In genomic region chr5:28630186-28630585, GRCm38 (mm10) we compare ENCODE assay signal across 22 mouse cellular contexts.
A peak's percentile ranks its signal among the peaks of the same experiment; 100 is the strongest.
DNase-seq lines count a peak whose midpoint lies in the region; ATAC-seq and TF ChIP-seq lines count a peak whose summit lies in the region.
"Had no signal": no experiment of that assay in that cellular context is flagged by ENCODE, and none has a peak within 500 bp of the region (broad histone marks: within the 10 kb centered on the region; RNA-seq: fewer than 3 reads in every experiment).

No protein-coding gene starts in this region.

- no peaks in the 10 kb centered on the region for H3K27me3 ChIP-seq in stomach, embryonic 15.5 days (replicated peaks)
- H3K27me3 ChIP-seq in stomach, postnatal 0 days (ENCODE audit: control insufficient read depth, insufficient read depth, low read length), result no peaks in the 10 kb centered on the region
- H3K27me3 ChIP-seq: embryonic facial prominence, embryonic 13.5 days; embryonic facial prominence, embryonic 15.5 days; forebrain, embryonic 12.5 days had no signal

- DNase-seq in urinary bladder, postnatal 36 days (ENCODE audit: low spot score in 2 of 2), result peak; percentile 31 to 34
- no peak for DNase-seq in urinary bladder, postnatal 10 days (ENCODE audit: low spot score)
- no peak for DNase-seq in stomach, postnatal 0 days (ENCODE audit: low spot score)
- DNase-seq in kidney, postnatal 36 days, result no peak
- DNase-seq: adrenal gland, adult 8-10 months; adrenal gland, postnatal 14 days; adrenal gland, postnatal 36 days; cerebellum, adult 11-12 months; cerebellum, adult 2 months; cerebellum, adult 9-10 months; cerebellum, postnatal 10 days; cerebellum, postnatal 25 days; embryo, embryonic 11 days had no signal

- peak; percentile 60 for TF ChIP-seq EP300 in stomach, postnatal 0 days (optimal IDR thresholded peaks at IDR 0.05)

- no peaks in the 10 kb centered on the region for H3K36me3 ChIP-seq in stomach, embryonic 15.5 days
- H3K36me3 ChIP-seq in stomach, postnatal 0 days (ENCODE audit: control insufficient read depth, insufficient read depth, low read length), result no peaks in the 10 kb centered on the region
- H3K36me3 ChIP-seq: embryonic facial prominence, embryonic 13.5 days; embryonic facial prominence, embryonic 15.5 days; forebrain, embryonic 10.5 days; forebrain, embryonic 12.5 days had no signal

- no peak overlapping the region for H3K4me3 ChIP-seq in stomach, embryonic 15.5 days (replicated peaks)
- no peak overlapping the region for H3K4me3 ChIP-seq in stomach, postnatal 0 days (ENCODE audit: low read depth, low read length)
- H3K4me3 ChIP-seq: embryonic facial prominence, embryonic 13.5 days; embryonic facial prominence, embryonic 15.5 days; erythroblast, embryonic 14.5 days; forebrain, embryonic 10.5 days; forebrain, embryonic 12.5 days had no signal

- no peaks in the 10 kb centered on the region for H3K9me3 ChIP-seq in stomach, embryonic 15.5 days
- no peaks in the 10 kb centered on the region for H3K9me3 ChIP-seq in stomach, postnatal 0 days (ENCODE audit: control insufficient read depth, low read length)
- H3K9me3 ChIP-seq: embryonic facial prominence, embryonic 13.5 days; embryonic facial prominence, embryonic 15.5 days; forebrain, embryonic 10.5 days; forebrain, embryonic 12.5 days had no signal

- H3K9ac ChIP-seq in stomach, embryonic 15.5 days, result no peak overlapping the region
- H3K9ac ChIP-seq in stomach, postnatal 0 days (ENCODE audit: low read length), result no peak overlapping the region
- H3K9ac ChIP-seq: embryonic facial prominence, embryonic 13.5 days; embryonic facial prominence, embryonic 15.5 days; forebrain, embryonic 12.5 days had no signal

- 67% methylated on average over 4 of the region's 4 CpGs for WGBS in stomach, embryonic 15.5 days
- 52% methylated on average over 4 of the region's 4 CpGs for WGBS in stomach, postnatal 0 days

- H3K27ac ChIP-seq in stomach, embryonic 15.5 days, result 0 out of 2 replicates have a peak overlapping the region, but pooled peaks have one; percentile 46
- peak overlapping the region; percentile 61 for H3K27ac ChIP-seq in stomach, postnatal 0 days (replicated peaks)
- H3K27ac ChIP-seq: embryonic facial prominence, embryonic 13.5 days; embryonic facial prominence, embryonic 15.5 days; forebrain, embryonic 10.5 days; forebrain, embryonic 12.5 days had no signal

- H3K4me2 ChIP-seq in stomach, embryonic 15.5 days, result no peak overlapping the region
- H3K4me2 ChIP-seq in stomach, postnatal 0 days (replicated peaks; ENCODE audit: low read depth), result no peak overlapping the region
- H3K4me2 ChIP-seq: embryonic facial prominence, embryonic 13.5 days; embryonic facial prominence, embryonic 15.5 days; forebrain, embryonic 12.5 days had no signal

- TF ChIP-seq CTCF in stomach, postnatal 0 days (IDR thresholded peaks at IDR 0.05; ENCODE audit: low read depth), result no peak

- H3K4me1 ChIP-seq in stomach, embryonic 15.5 days, result no peaks in the 10 kb centered on the region
- no peaks in the 10 kb centered on the region for H3K4me1 ChIP-seq in stomach, postnatal 0 days (replicated peaks; ENCODE audit: control insufficient read depth, insufficient read depth)
- H3K4me1 ChIP-seq: embryonic facial prominence, embryonic 13.5 days; embryonic facial prominence, embryonic 15.5 days; forebrain, embryonic 10.5 days; forebrain, embryonic 12.5 days had no signal

- no peak for ATAC-seq in stomach, embryonic 15.5 days (ENCODE audit: insufficient read depth, low FRiP score, low read depth)
- ATAC-seq in stomach, postnatal 0 days (ENCODE audit: low FRiP score, low TSS enrichment), result no peak
- no peak for ATAC-seq in activated CD4-positive, CD25-positive, alpha-beta regulatory T cell, adult 4 months
- ATAC-seq: forebrain, embryonic 14.5 days; forebrain, embryonic 16.5 days had no signal

Comparison
In these comparisons a context has a peak if more than half of its experiments do, and no peak if none do; other contexts are left out.
1. DNase-seq: peak in urinary bladder, postnatal 36 days (2 of 2); none in urinary bladder, postnatal 10 days (single experiment), stomach, postnatal 0 days (single experiment) and kidney, postnatal 36 days (0 of 2).